Mouse (Mus musculus): ENCODE measurements around the gene D6Ertd527e.

Gene D6Ertd527e

DNA sequence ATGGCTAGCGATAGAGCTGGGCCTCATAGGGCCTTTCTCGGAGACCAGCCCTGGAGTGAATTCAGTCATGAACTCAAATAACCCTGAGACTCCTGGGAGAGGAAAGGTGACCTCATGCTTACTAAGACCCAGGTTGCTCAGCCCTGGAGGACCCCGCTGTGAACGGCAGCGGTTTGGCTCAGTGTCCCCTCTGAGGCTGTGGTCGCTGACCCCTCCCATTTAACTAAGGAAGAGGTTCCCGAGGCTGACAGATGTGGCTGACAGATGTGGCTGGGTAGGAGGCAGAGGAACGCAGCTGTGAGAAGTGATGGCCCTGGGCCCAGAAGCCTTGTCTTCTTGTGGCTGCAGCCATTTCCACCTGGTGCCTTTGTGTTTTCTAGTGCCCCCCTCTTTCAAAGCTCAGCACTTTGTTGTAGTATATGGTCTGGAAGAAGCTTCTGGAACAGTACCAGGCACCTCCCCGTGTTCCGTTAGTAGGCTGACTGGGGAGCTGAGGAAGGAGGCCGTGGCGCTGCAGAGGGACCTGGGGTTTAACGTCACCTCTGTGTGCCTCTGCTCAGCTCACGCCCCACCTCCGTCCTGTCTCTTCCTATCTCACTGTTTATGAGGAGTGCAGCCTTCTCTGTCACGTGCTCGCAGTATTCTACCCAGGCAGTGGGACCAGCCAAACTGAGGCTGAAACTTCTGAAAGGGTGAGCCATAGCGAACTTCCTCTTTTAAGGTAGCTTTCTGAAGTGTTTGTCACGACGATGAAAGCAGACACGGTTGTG lies 48.1 kb downstream of the D6Ertd527e start:
- no peak for DNase-seq

GRCm38 (mm10) chr6:87153231-87153580 lies 48.7 kb downstream of the D6Ertd527e start:
- no peak for DNase-seq

GRCm38 (mm10) chr6:87153836-87154235 lies 49.3 kb downstream of the D6Ertd527e start:
- no peak for DNase-seq

DNA sequence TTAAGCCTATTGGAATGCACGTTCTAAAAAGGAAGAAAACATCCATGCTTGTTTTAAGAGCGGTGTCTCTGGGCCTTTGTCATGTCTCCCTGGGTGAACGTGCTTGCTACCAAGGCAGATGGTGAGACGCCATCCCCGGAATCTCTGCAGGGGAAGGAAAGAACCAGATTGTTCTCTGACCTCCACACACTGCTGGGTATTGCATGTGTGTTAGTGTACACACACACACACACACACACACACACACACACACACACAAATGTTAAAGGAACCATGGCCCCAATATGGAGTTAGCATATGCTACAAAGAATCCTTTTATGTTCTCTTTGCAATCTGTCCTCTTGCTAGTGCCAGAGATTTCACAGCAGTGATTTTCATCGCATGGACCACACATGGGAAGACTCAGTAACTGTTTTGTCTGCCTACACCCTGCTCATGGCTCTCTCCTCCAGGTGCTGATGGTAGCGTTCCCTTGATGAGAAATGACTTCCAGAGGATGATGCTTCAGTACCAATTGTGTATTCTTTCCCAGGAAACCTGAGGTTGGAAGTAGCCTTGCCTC lies 53.6 kb downstream of the D6Ertd527e start:
- no peak for DNase-seq

DNA sequence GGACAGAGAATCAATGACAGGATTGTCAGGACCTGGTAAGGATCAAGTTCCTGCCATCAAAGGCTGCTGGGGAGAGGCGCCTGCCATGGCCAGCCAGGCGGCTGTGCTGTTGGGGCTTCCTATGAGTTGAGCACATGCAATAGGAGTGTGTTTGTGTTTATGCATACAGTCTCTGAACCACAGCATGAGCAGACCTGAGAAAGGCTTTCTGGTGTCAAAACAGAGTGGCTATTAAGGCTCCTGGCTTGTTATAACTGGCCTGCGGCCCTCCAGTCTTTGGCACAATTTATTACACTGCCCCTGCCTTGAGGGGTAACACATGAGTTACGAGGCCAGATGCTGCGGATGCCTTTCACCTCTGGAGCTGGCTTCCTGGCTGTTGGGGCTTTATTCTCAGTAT lies 55.6 kb downstream of the D6Ertd527e start:
- DNase-seq, result no peak

- DNase-seq, result no peak
These were observed 57.1 kb downstream of the D6Ertd527e start for GRCm38 (mm10) chr6:87161391-87162263.
